Mouse (Mus musculus) midbrain, embryonic 16.5 days (tissue): ENCODE results near the gene Hist1h2ad. TPM values are rescaled to one million over a fixed set of nuclear protein-coding genes. Genes with fewer than 3 reads are reported as not detected.
A peak's percentile ranks its signal among the peaks of the same experiment; 100 is the strongest.
"Not testable (repeated sequence)": the region's sequence is repeated elsewhere in the genome, so short reads cannot be mapped to it uniquely, and the experiment has no call there.

ENCODE experiments used
- ATAC-seq: fragments of 200-750 bp; cut with Nextera tagmentation; 2 replicates; pipeline ENCODE4 v1.8.0; 2017; ENCODE audit warnings: moderate TSS enrichment
- H3K27ac ChIP-seq: fragments of 300-500 bp; sonication (generic); 2 replicates; pipeline ENCODE4 v1.5.1; 2014; ENCODE audit warnings: mild to moderate bottlenecking, low read length, mixed read lengths
- H3K27me3 ChIP-seq: fragments of 300-500 bp; sonication (generic); 2 replicates; pipeline ENCODE4 v1.6.1; 2014; ENCODE audit warnings: low read depth, low read length, mixed read lengths; ENCODE audit not compliant: control insufficient read depth, insufficient read depth
- H3K36me3 ChIP-seq: fragments of 300-500 bp; sonication (generic); 2 replicates; pipeline ENCODE4 v1.6.1; 2014; ENCODE audit warnings: mild to moderate bottlenecking, low read length, moderate library complexity, mixed read lengths; ENCODE audit not compliant: control insufficient read depth, insufficient read depth
- H3K4me1 ChIP-seq: fragments of 300-500 bp; sonication (generic); 2 replicates; pipeline ENCODE4 v1.6.1; 2014; ENCODE audit warnings: mild to moderate bottlenecking, low read length, mixed read lengths; ENCODE audit not compliant: control insufficient read depth, insufficient read depth
- H3K4me2 ChIP-seq: fragments of 300-500 bp; sonication (generic); 2 replicates; pipeline ENCODE4 v1.6.1; 2014; ENCODE audit warnings: mild to moderate bottlenecking, low read length, mixed read lengths
- H3K4me3 ChIP-seq: fragments of 300-500 bp; sonication (generic); 2 replicates; pipeline ENCODE4 v1.5.1; 2014; ENCODE audit warnings: low read depth, mild to moderate bottlenecking, low read length, moderate library complexity, mixed read lengths
- H3K9ac ChIP-seq: fragments of 300-500 bp; sonication (generic); 2 replicates; pipeline ENCODE4 v1.6.1; 2014; ENCODE audit warnings: low read depth, low read length, mixed read lengths
- H3K9me3 ChIP-seq: fragments of 300-500 bp; sonication (generic); replicated peaks from 2 replicates; pipeline ENCODE4 v1.6.1; 2014; ENCODE audit warnings: mild to moderate bottlenecking, low read length, mixed read lengths; ENCODE audit not compliant: control insufficient read depth, poor library complexity, severe bottlenecking
- WGBS: fragments of 180-500 bp; shearing (Covaris S2); extraction: QIAGEN DNeasy Blood & Tissue Kit; methylation state at CpG from one replicate; pipeline ENCODE4 v1.1.7; 2014; 5-methylcytosine and 5-hydroxymethylcytosine counted together
- polyA plus RNA-seq: library from polyadenylated mRNA; unstranded; fragments of >200 nt; fragmentation: Nextera tagmentation; extraction: Ambion mirVana; gene quantifications from 2 replicates; pipeline ENCODE4 v1.2.1, GENCODE M21; 2015

The Hist1h2ad gene
- polyA plus RNA-seq, 1 experiment from 2014 or later, result not detected

GRCm38 (mm10) chr13:23572218-23573033 lies 1.8 kb upstream of the Hist1h2ad start:
- no peaks in the 10 kb centered on the region for H3K9me3 ChIP-seq
- no peaks in the 10 kb centered on the region for H3K36me3 ChIP-seq
- H3K4me1 ChIP-seq, result peaks cover 30% of the 10 kb centered on the region
- peak overlapping the region; percentile 60; the same call in 1 of the 2 replicates for H3K9ac ChIP-seq
- H3K4me2 ChIP-seq, result peak overlapping the region; percentile 73
- H3K4me3 ChIP-seq, result peak overlapping the region; percentile 43
- WGBS, result 42% methylated on average over 2 of the region's 2 CpGs
- peak overlapping the region; percentile 93 for H3K27ac ChIP-seq
- no peak for ATAC-seq
- H3K27me3 ChIP-seq, result no peaks in the 10 kb centered on the region

- 0 out of 2 replicates have a peak overlapping the region, but pooled peaks have one; percentile 25 for H3K9ac ChIP-seq
These were observed 915 bp upstream of the Hist1h2ad start for GRCm38 (mm10) chr13:23573034-23573897.

GRCm38 (mm10) chr13:23574546-23575170 lies 477 bp downstream of the Hist1h2ad start:
- Histone ChIP-seq H3K4me3 (peak overlapping the region; percentile 33), H3K4me2 (peak overlapping the region; percentile 73), H3K4me1 (peaks cover 30% of the 10 kb centered on the region), H3K27ac (peak overlapping the region; percentile 81)
- H3K9ac ChIP-seq, H3K27me3 ChIP-seq, ATAC-seq, H3K9me3 ChIP-seq, H3K36me3 ChIP-seq: not testable (repeated sequence)
- 2% methylated on average over 5 of the region's 39 CpGs for WGBS

More at GRCm38 (mm10) chr13:23573034-23573897, 915 bp upstream of the Hist1h2ad start:
- not testable (repeated sequence) for H3K36me3 ChIP-seq, H3K9me3 ChIP-seq, ATAC-seq, H3K27me3 ChIP-seq
- Histone ChIP-seq H3K4me3 (peak overlapping the region; percentile 33), H3K27ac (peak overlapping the region; percentile 78), H3K4me1 (peaks cover 30% of the 10 kb centered on the region), H3K4me2 (peak overlapping the region; percentile 73)
- 10% methylated on average over 18 of the region's 20 CpGs for WGBS

GRCm38 (mm10) chr13:23575271-23575851 lies 1.2 kb downstream of the Hist1h2ad start, which contains the start of gene Hist1h3d:
Gene Hist1h3d, plus strand, starts transcription at chr13:23575763.
- WGBS, result under 1% methylated on average over 18 of the region's 18 CpGs
- H3K27me3 ChIP-seq, result no peaks in the 10 kb centered on the region
- H3K4me1 ChIP-seq, result peaks cover 26% of the 10 kb centered on the region

GRCm38 (mm10) chr13:23575864-23576313 lies 1.7 kb downstream of the Hist1h2ad start:
- Histone ChIP-seq H3K4me1 (peaks cover 25% of the 10 kb centered on the region), H3K27ac (peak overlapping the region; percentile 75), H3K4me3 (peak overlapping the region; percentile 40), H3K4me2 (peak overlapping the region; percentile 78), H3K9ac (peak overlapping the region; percentile 60)
- H3K27me3 ChIP-seq, H3K36me3 ChIP-seq, ATAC-seq, H3K9me3 ChIP-seq: not testable (repeated sequence)
- WGBS, result 0% methylated on average over 9 of the region's 40 CpGs

More at GRCm38 (mm10) chr13:23575271-23575851, 1.2 kb downstream of the Hist1h2ad start, which contains the start of gene Hist1h3d:
- peak within 1 kb of the TSS; percentile 81 for H3K27ac ChIP-seq
- H3K9ac ChIP-seq, result peak within 1 kb of the TSS; percentile 60
- ATAC-seq, result peak; percentile 51
- H3K4me3 ChIP-seq, result peak within 1 kb of the TSS; percentile 40
- no peaks in the 10 kb centered on the region for H3K36me3 ChIP-seq
- H3K9me3 ChIP-seq, result no peaks in the 10 kb centered on the region
- peak within 1 kb of the TSS; percentile 78 for H3K4me2 ChIP-seq

GRCm38 (mm10) chr13:23576351-23576881 lies 2.2 kb downstream of the Hist1h2ad start:
- Histone ChIP-seq H3K36me3 (no peaks in the 10 kb centered on the region), H3K4me3 (peak overlapping the region; percentile 40), H3K4me2 (peak overlapping the region; percentile 78), H3K9ac (no peak overlapping the region; the same call in 1 of the 2 replicates), H3K27me3 (no peaks in the 10 kb centered on the region), H3K9me3 (no peaks in the 10 kb centered on the region), H3K4me1 (peaks cover 27% of the 10 kb centered on the region), H3K27ac (no peak overlapping the region; the same call in 1 of the 2 replicates)
- ATAC-seq, result no peak
- WGBS, result 8% methylated on average over 7 of the region's 7 CpGs

- no peak overlapping the region for H3K9ac ChIP-seq
- peak overlapping the region; percentile 78 for H3K4me2 ChIP-seq
- peaks cover 26% of the 10 kb centered on the region for H3K4me1 ChIP-seq
- 46% methylated on average over 6 of the region's 6 CpGs for WGBS
- no peak for ATAC-seq
- H3K27ac ChIP-seq, result no peak overlapping the region
- H3K9me3 ChIP-seq, result no peaks in the 10 kb centered on the region
- no peaks in the 10 kb centered on the region for H3K36me3 ChIP-seq
- no peak overlapping the region for H3K4me3 ChIP-seq
- no peaks in the 10 kb centered on the region for H3K27me3 ChIP-seq
These were observed 2.9 kb downstream of the Hist1h2ad start for GRCm38 (mm10) chr13:23576906-23577639.
